Mouse (Mus musculus): ENCODE measurements around the gene Vmn1r12. TPM values are rescaled to one million over a fixed set of nuclear protein-coding genes. Genes with fewer than 3 reads are reported as not detected.
"Not testable (repeated sequence)": the region's sequence is repeated elsewhere in the genome, so short reads cannot be mapped to it uniquely, and the experiment has no call there.

Gene Vmn1r12
- not detected for total RNA-seq (2021)
- long read RNA-seq, experiment 1: 0 reads
- long read RNA-seq, experiment 2: 0 reads

- intact Hi-C loops (cut with DNase I; ENCODE audit: low total_unique reads): no loop called here
- DNase-seq: no peak
Observed at GRCm38 (mm10) chr6:57156619-57157018, at the start of gene Vmn1r12. Gene Vmn1r12 (plus strand): TSS chr6:57156919.

DNA sequence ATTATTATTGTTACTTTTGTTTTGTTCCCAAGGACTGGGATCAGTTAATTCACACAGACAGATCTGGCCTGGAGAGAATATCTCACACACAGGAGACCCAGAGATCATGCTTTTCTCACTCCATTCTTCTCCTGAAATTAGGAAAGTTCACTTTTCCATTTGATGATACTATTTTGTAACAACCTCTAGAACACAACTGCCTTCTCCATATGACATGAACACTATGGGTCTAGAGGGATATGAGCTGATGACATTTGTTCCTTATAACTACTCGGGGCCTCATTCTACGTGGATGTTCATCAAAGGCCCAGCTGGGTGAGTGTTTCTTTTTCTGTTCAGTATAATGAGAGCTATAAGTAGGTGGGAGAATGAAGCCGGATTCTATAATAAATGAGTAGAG is 47.6 kb upstream of the Vmn1r12 start, which contains the start of gene Vmn1r10:
Gene Vmn1r10 (plus strand): TSS at position 301 of the 400 bp plus-strand sequence.
- no peak for DNase-seq
- intact Hi-C loops (cut with DNase I; ENCODE audit: low total_unique reads): no loop called here

GRCm38 (mm10) chr6:57133155-57133554 is 23.6 kb upstream of the Vmn1r12 start, which contains the start of gene Vmn1r11:
Gene Vmn1r11 (plus strand): TSS chr6:57133455.
- intact Hi-C loops (cut with DNase I; ENCODE audit: low total_unique reads): no loop called here
- no peak for DNase-seq

- DNase-seq; intact Hi-C loops (cut with DNase I; ENCODE audit: low total_unique reads): not testable (repeated sequence)
Observed at GRCm38 (mm10) chr6:57190016-57190415, 33.3 kb downstream of the Vmn1r12 start.

DNA sequence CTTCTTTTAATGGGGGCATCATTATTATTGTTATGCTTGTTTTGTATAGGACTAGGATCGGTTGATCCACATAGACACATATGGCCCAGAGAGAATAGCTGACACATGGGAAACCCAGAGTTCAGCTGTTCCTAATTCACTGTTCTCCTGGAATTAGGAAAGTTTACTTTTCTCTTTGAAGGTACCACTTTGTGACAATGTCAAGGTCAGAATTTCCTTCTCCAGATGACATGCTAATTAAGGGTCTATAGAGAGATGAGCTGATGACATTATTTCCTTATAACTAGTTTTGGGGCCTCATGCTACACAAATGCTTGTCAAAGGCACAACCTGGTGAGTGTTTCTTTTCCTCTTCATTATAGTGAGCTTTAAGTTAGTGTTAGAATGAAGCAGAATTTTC is 46.3 kb downstream of the Vmn1r12 start, which contains the start of gene Vmn1r13:
Gene Vmn1r13 (plus strand): TSS at position 301 of the 400 bp plus-strand sequence.
- DNase-seq; intact Hi-C loops (cut with DNase I; ENCODE audit: low total_unique reads): not testable (repeated sequence)

Other genes with a start within 250 kb of the Vmn1r12 start
- 10 to 100 TPM; 53.9 to 58.8 TPM for gene Nt5c3, start 233.0 kb upstream of the Vmn1r12 start, total RNA-seq (2021)
- gene Vmn1r4, start 232.9 kb upstream of the Vmn1r12 start, total RNA-seq (2021): under 1 TPM; 0.10 to 0.18 TPM
- gene Vmn1r5, start 186.6 kb upstream of the Vmn1r12 start, total RNA-seq (2021): not detected
- gene Vmn1r6, start 159.7 kb upstream of the Vmn1r12 start, total RNA-seq (2021): not detected
- gene Vmn1r7, start 131.6 kb upstream of the Vmn1r12 start, total RNA-seq (2021): not detected
- gene Vmn1r8, start 124.6 kb upstream of the Vmn1r12 start, total RNA-seq (2021): not detected
- not detected for gene Vmn1r9, start 90.1 kb upstream of the Vmn1r12 start, total RNA-seq (2021)
- gene Vmn1r10, start 47.5 kb upstream of the Vmn1r12 start, total RNA-seq (2021): not detected
- not detected for gene Vmn1r11, start 23.5 kb upstream of the Vmn1r12 start, total RNA-seq (2021)
- gene Vmn1r13, start 46.4 kb downstream of the Vmn1r12 start, total RNA-seq (2021): not detected
- not detected for gene Vmn1r14, start 74.8 kb downstream of the Vmn1r12 start, total RNA-seq (2021)
- not detected for gene Vmn1r15, start 101.0 kb downstream of the Vmn1r12 start, total RNA-seq (2021)
- not detected for gene Vmn1r16, start 172.6 kb downstream of the Vmn1r12 start, total RNA-seq (2021)
- gene Vmn1r17, start 206.8 kb downstream of the Vmn1r12 start, total RNA-seq (2021): not detected
- not detected for gene Vmn1r18, start 238.9 kb downstream of the Vmn1r12 start, total RNA-seq (2021)
- not detected for gene Vmn1r19, start 246.9 kb downstream of the Vmn1r12 start, total RNA-seq (2021)